Mouse (Mus musculus): ENCODE results near the gene Nadsyn1. TPM values are rescaled to one million over a fixed set of nuclear protein-coding genes. Genes with fewer than 3 reads are reported as not detected.
A peak's percentile ranks its signal among the peaks of the same experiment; 100 is the strongest.

Gene Nadsyn1
- 9.3 to 24.7 TPM (median 20.9 TPM) in 3 replicates for total RNA-seq (2017)

- ATAC-seq (replicated peaks; ENCODE audit: insufficient number of reproducible peaks, low FRiP score, low TSS enrichment, poor library complexity, severe bottlenecking) = peak; percentile 98
These were observed at the start of gene Nadsyn1, which contains the start of gene Dhcr7 for GRCm38 (mm10) chr7:143822375-143823265. Nadsyn1 (minus strand) TSS chr7:143822849. Dhcr7 (plus strand) TSS chr7:143823145.

- ATAC-seq (replicated peaks; ENCODE audit: insufficient number of reproducible peaks, low FRiP score, low TSS enrichment, poor library complexity, severe bottlenecking) = no peak
These were observed 46.2 kb upstream of the Nadsyn1 start for GRCm38 (mm10) chr7:143868874-143869273.

- ATAC-seq (replicated peaks; ENCODE audit: insufficient number of reproducible peaks, low FRiP score, low TSS enrichment, poor library complexity, severe bottlenecking) = no peak
These were observed 43.9 kb upstream of the Nadsyn1 start, which contains the start of gene Gm498 for GRCm38 (mm10) chr7:143866538-143866937. Gm498 (plus strand) TSS chr7:143866838.

DNA sequence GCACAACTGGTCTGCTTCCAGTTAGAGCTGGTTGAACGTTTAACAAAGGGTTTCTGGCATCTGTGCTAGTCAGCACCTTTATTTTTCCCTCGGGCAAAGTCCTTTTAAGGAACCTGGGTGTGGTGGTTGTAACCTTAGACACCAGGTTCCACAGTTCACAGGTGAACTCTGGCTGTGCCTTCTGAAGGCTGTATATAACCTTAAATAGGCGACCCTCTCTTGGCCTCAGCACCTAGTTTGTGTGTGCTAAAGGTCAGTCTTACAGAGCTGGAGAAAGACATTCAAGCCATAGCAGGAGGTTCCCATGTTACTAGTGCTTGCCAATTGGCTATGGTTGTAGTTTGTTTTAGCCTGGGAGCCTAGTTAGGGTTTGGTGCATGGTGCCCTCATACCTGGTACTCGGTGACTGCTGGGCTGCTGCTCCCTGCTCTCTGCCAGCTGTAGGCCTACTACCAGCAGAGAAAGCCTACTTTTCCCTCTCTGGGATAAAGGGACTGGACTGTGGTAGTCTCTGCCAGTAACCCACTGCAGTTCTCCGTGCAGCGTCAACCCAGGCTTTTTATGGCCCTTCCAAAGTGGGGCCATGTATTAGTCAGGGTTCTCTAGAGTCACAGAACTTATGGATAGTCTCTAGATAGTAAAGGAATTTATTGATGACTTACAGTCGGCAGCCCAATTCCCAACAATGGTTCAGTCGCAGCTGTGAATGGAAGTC is 26.3 kb upstream of the Nadsyn1 start:
- no peak for ATAC-seq (replicated peaks; ENCODE audit: insufficient number of reproducible peaks, low FRiP score, low TSS enrichment, poor library complexity, severe bottlenecking)

DNA sequence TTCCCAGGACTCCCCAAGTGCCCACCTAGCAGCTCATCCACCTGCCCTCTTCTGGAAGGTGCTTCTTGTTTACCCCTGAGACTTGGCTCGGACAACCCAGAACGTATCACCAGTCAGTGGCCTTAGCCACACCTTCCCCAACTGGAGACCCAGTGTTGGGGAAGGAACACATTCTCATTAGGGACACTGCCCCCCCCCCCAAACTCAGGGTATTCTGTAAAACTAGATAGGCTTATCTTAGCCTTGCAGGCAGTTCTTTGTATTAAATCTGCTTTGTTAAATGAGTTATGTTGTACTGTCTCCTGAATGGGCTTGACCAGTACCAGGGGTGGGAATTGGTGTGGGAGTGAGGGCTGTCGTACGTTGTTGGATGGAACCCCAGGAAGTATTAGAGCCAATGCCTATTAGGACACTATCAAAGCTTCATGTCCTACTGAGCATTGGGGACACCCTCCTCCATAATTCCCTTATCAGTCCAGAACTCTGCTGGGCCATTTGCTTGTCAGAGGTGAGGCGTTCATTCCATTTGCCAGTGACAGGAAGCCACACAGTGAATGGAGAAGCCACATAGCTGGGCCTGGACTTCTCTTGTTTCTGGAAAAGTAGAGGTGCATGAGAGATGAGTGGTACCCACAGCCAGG is 25.6 kb upstream of the Nadsyn1 start:
- ATAC-seq (replicated peaks; ENCODE audit: insufficient number of reproducible peaks, low FRiP score, low TSS enrichment, poor library complexity, severe bottlenecking) = no peak

GRCm38 (mm10) chr7:143841301-143841700 is 18.7 kb upstream of the Nadsyn1 start:
- no peak for ATAC-seq (replicated peaks; ENCODE audit: insufficient number of reproducible peaks, low FRiP score, low TSS enrichment, poor library complexity, severe bottlenecking)

DNA sequence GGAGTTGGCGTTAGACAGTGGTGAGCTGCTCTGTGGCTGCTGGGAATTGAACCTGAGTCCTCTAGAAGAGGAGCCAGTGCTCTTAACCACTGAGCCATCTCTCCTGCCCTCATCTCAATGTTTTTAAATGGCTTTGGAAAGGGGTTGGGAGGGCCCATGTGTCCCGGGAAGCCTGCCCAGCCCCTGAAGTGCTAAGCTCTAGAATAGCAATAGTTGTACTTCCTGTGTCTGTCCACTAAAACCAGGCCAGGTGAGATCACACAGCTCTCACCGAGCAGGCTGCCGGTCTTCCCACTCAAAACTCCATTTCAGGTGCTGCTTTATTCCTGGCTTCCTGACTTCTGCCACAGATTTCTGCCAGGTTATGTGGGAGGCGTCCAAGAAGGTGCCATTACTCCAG is 17.5 kb upstream of the Nadsyn1 start:
- ATAC-seq (replicated peaks; ENCODE audit: insufficient number of reproducible peaks, low FRiP score, low TSS enrichment, poor library complexity, severe bottlenecking) = no peak

- no peak for ATAC-seq (replicated peaks; ENCODE audit: insufficient number of reproducible peaks, low FRiP score, low TSS enrichment, poor library complexity, severe bottlenecking)
These were observed 15.2 kb upstream of the Nadsyn1 start for GRCm38 (mm10) chr7:143837705-143838358.

DNA sequence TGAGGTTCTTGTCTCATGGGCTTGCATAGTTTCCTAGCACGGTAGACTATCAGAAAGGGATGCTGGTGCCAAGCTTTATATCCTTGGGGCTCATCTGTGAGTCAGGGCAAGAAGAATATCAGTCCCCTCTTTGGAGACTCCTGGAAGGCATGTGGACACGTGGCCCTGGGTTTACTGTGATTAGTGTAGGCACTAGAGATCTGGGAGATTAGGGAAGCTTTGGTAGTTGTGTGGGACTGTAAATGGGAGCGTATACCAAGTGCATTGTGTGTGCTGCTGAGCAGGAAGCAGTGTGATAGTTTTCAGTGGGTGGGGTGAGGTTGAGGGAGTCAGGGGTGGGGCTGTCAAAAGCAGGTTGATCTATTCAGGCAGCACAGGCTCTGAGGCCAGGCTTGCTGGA is 12.3 kb upstream of the Nadsyn1 start:
- ATAC-seq (replicated peaks; ENCODE audit: insufficient number of reproducible peaks, low FRiP score, low TSS enrichment, poor library complexity, severe bottlenecking) = no peak

GRCm38 (mm10) chr7:143834316-143834715 is 11.7 kb upstream of the Nadsyn1 start:
- ATAC-seq (replicated peaks; ENCODE audit: insufficient number of reproducible peaks, low FRiP score, low TSS enrichment, poor library complexity, severe bottlenecking) = no peak

- no peak for ATAC-seq (replicated peaks; ENCODE audit: insufficient number of reproducible peaks, low FRiP score, low TSS enrichment, poor library complexity, severe bottlenecking)
These were observed 11.0 kb upstream of the Nadsyn1 start for GRCm38 (mm10) chr7:143833581-143834190.

GRCm38 (mm10) chr7:143832611-143833010 is 10.0 kb upstream of the Nadsyn1 start:
- no peak for ATAC-seq (replicated peaks; ENCODE audit: insufficient number of reproducible peaks, low FRiP score, low TSS enrichment, poor library complexity, severe bottlenecking)

- ATAC-seq (replicated peaks; ENCODE audit: insufficient number of reproducible peaks, low FRiP score, low TSS enrichment, poor library complexity, severe bottlenecking) = no peak
These were observed 9.5 kb upstream of the Nadsyn1 start for GRCm38 (mm10) chr7:143832196-143832595.

DNA sequence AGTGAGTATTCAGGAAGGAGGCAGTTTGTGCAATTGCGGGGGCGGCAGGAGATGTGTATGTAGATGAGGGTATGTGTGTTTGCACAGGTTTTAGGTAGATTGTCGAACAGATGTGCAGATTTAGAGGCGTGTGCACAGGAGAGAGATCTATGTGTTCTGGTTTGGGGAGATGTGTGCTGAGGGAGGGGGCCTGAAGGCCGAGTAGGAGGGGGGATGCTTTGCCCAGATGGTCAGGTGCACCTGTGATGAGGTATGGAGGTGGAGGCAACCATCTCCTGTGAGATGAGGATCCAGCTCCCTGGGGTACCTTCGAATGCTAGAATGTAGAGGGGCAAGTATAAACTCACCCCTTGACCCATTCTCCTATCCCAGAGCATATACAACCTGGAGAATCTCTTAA is 7.8 kb upstream of the Nadsyn1 start:
- no peak for ATAC-seq (replicated peaks; ENCODE audit: insufficient number of reproducible peaks, low FRiP score, low TSS enrichment, poor library complexity, severe bottlenecking)

GRCm38 (mm10) chr7:143829504-143830331 is 7.1 kb upstream of the Nadsyn1 start:
- peak; percentile 96 for ATAC-seq (replicated peaks; ENCODE audit: insufficient number of reproducible peaks, low FRiP score, low TSS enrichment, poor library complexity, severe bottlenecking)

DNA sequence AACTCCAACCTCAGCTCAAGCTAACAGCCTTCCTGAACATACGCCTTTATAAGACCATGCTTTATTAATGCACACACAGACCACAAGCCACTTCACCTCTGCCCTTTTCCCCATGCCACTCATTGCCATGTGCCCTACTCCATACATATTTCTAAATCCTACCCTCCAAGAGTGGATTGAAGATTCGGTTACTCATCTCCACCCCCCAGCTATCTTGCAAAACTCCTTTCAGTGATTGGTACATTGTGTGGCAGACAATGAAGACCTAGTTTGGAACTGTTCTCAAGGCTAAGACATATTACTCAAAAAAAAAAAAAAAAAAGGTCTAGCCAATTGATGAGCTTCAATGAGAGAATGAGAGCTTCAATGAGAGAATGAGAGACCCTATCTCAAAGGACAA is 4.3 kb upstream of the Nadsyn1 start:
- no peak for ATAC-seq (replicated peaks; ENCODE audit: insufficient number of reproducible peaks, low FRiP score, low TSS enrichment, poor library complexity, severe bottlenecking)

DNA sequence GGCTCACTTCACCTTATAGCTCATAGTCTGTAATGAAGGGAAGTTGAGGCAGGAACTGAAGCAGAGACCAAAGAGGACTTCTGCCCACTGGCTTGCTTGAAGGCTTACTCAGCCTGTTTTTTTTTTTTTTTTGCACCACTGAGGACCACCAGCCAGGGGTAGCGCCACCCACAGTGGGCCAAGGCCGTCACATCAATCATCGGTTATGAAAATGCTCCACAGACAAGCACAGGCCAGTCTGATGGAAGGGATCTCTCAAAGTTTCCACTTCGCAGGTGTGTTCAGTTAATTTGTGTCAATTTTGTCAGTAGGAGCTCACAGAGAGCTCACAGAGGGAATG is 587 bp upstream of the Nadsyn1 start:
- ATAC-seq (replicated peaks; ENCODE audit: insufficient number of reproducible peaks, low FRiP score, low TSS enrichment, poor library complexity, severe bottlenecking) = no peak

GRCm38 (mm10) chr7:143821241-143821640 is 1.4 kb downstream of the Nadsyn1 start:
- no peak for ATAC-seq (replicated peaks; ENCODE audit: insufficient number of reproducible peaks, low FRiP score, low TSS enrichment, poor library complexity, severe bottlenecking)
